Mouse (Mus musculus) erythroblast, embryonic 14.5 days (primary cell): ENCODE measurements around the gene Wdfy2.

Source experiments
- GATA1 ChIP-seq: IDR thresholded peaks from 2 replicates; pipeline ENCODE4 v1.6.1; 2012; ENCODE audit warnings: low read length, inconsistent platforms, mixed read lengths
- TAL1 ChIP-seq: IDR thresholded peaks from 3 replicates; pipeline ENCODE4 v1.6.1; 2012; ENCODE audit warnings: low read length, inconsistent platforms, mixed read lengths

DNA sequence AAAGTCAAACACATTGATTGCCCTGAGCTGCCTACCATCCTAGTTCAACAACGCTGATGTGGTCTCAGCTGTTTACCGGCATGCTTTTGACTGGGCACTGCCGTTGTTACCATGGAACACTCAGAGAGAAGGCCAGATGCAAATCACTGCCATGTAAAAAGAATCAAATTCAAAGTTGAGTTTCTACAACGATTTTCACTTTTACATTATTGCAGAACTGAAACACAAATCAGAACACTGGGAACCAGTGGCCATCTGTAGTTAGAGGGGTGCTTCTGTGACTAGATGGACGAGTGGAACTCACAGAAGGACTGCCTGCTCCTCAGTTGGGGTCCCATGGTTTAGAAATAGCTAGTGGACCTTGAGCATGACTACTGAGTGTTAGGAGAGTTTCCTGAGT is 19.0 kb downstream of the Wdfy2 start:
- no peak for TF ChIP-seq TAL1
- TF ChIP-seq GATA1, result no peak
